ENCODE assay signal across 10 mouse cellular contexts in genomic region chr19:7155196-7155595, GRCm38 (mm10). TPM values are rescaled to one million over a fixed set of nuclear protein-coding genes. Genes with fewer than 3 reads are reported as not detected.
DNase-seq lines count a peak whose midpoint lies in the region; ATAC-seq lines count a peak whose summit lies in the region.
"Had no signal": no experiment of that assay in that cellular context is flagged by ENCODE, and none has a peak within 500 bp of the region (broad histone marks: within the 10 kb centered on the region; RNA-seq: fewer than 3 reads in every experiment).

No protein-coding gene starts in this region.

- no peaks in the 10 kb centered on the region for H3K36me3 ChIP-seq in limb, embryonic 13.5 days
- H3K36me3 ChIP-seq: heart, embryonic 12.5 days had no signal

- no peaks in the 10 kb centered on the region for H3K9me3 ChIP-seq in limb, embryonic 13.5 days
- H3K9me3 ChIP-seq: heart, embryonic 12.5 days had no signal

- no peak overlapping the region for H3K9ac ChIP-seq in limb, embryonic 13.5 days
- H3K9ac ChIP-seq: heart, embryonic 12.5 days had no signal

- no peak overlapping the region for H3K4me3 ChIP-seq in limb, embryonic 13.5 days
- H3K4me3 ChIP-seq: heart, embryonic 12.5 days had no signal

- 66% methylated on average over 6 of the region's 6 CpGs for WGBS in limb, embryonic 13.5 days

- H3K27ac ChIP-seq in limb, embryonic 13.5 days, result peak overlapping the region; percentile 61

- H3K4me1 ChIP-seq in limb, embryonic 13.5 days, result peaks cover 82% of the 10 kb centered on the region

- peak; percentile 42 for DNase-seq in gastrocnemius, postnatal 10 days
- no peak for DNase-seq in gastrocnemius, adult 18-20 months (ENCODE audit: low spot score)
- peak; percentile 75 for DNase-seq in testis, postnatal 14 days (ENCODE audit: low spot score)
- no peak for DNase-seq in testis, postnatal 10 days (ENCODE audit: low spot score)
- no peak for DNase-seq in cerebellum, adult 9-11 months
- DNase-seq in embryo, embryonic 10 days (ENCODE audit: low spot score), result no peak
- no peak for DNase-seq in urinary bladder, postnatal 36 days (ENCODE audit: low spot score in 2 of 2)
- DNase-seq: thymus, adult 2 months had no signal

- ATAC-seq in limb, embryonic 13.5 days (ENCODE audit: low FRiP score, low read depth), result no peak

- peaks cover 37% of the 10 kb centered on the region for H3K27me3 ChIP-seq in limb, embryonic 13.5 days

- H3K4me2 ChIP-seq in limb, embryonic 13.5 days (replicated peaks), result no peak overlapping the region
- H3K4me2 ChIP-seq: heart, embryonic 12.5 days had no signal

RNA-seq across cellular contexts. Expression of gene Flrt1, which starts 49.7 kb away (rescaled TPM):
- total RNA-seq in gastrocnemius, postnatal 10 days (2021), result under 1 TPM; 0.61 to 0.99 TPM
- total RNA-seq in gastrocnemius, adult 18-20 months (2021), result 1 to 10 TPM; 1.1 to 1.9 TPM
- 7.7 and 8.1 TPM in 2 replicates for polyA plus RNA-seq in limb, embryonic 13.5 days (2015; fragmentation: Nextera tagmentation; extraction: Ambion mirVana)

RNA-seq across cellular contexts. Expression of gene Otub1, which starts 50.9 kb away (rescaled TPM):
- total RNA-seq in gastrocnemius, postnatal 10 days (2021), result 10 to 100 TPM; 63.2 to 67.3 TPM
- total RNA-seq in gastrocnemius, adult 18-20 months (2021), result 10 to 100 TPM; 50.8 to 57.0 TPM
- 226 and 229 TPM in 2 replicates for polyA plus RNA-seq in limb, embryonic 13.5 days (2015; fragmentation: Nextera tagmentation; extraction: Ambion mirVana)

Comparison
In these comparisons a context has a peak if more than half of its experiments do, and no peak if none do; other contexts are left out.
1. DNase-seq: peak in gastrocnemius, postnatal 10 days (single experiment) and testis, postnatal 14 days (single experiment); none in gastrocnemius, adult 18-20 months (single experiment), testis, postnatal 10 days (single experiment), cerebellum, adult 9-11 months (single experiment), embryo, embryonic 10 days (single experiment) and urinary bladder, postnatal 36 days (0 of 2).